Mouse (Mus musculus): ENCODE measurements around the gene Rbm47. TPM values are rescaled to one million over a fixed set of nuclear protein-coding genes. Genes with fewer than 3 reads are reported as not detected.
A peak's percentile ranks its signal among the peaks of the same experiment; 100 is the strongest.
"Not testable (repeated sequence)": the region's sequence is repeated elsewhere in the genome, so short reads cannot be mapped to it uniquely, and the experiment has no call there.

Rbm47 gene
- polyA plus RNA-seq, 1 experiment from 2014 or later, result 1.0 TPM

DNA sequence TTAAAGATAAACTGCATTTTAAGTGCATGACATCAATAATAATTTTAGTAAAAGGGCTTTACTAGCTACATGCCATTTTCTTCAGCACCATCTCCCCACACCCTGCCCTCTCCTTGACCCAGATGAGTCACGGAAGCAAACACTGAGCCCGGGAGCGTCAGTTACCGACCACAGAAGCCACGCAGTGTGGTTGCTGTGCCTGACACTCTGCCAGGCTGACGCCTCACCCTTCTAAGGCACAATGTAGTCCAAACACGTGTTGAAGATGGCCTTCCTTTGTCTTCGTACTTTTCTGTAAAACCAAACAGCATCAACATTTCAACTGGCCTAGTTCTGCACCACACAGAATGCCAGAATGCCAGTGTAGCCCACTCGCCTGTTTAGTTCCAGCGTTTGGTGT, 27.1 kb upstream of the Rbm47 start:
- no peak overlapping the region for H3K9ac ChIP-seq (replicated peaks; ENCODE audit: low read length)
- ATAC-seq (ENCODE audit: low FRiP score, low TSS enrichment) (no peak), DNase-seq (no peak)
- no peak overlapping the region for H3K4me3 ChIP-seq (replicated peaks; ENCODE audit: low read depth, low read length)
- 83% methylated on average over 10 of the region's 10 CpGs for WGBS
- no peaks in the 10 kb centered on the region for H3K4me1 ChIP-seq (ENCODE audit: control insufficient read depth, insufficient read depth, low read length)
- no peaks in the 10 kb centered on the region for H3K27me3 ChIP-seq (ENCODE audit: control insufficient read depth, insufficient read depth, low read length)
- H3K36me3 ChIP-seq (ENCODE audit: control insufficient read depth, insufficient read depth, low read length), result no peaks in the 10 kb centered on the region
- H3K9me3 ChIP-seq (ENCODE audit: control insufficient read depth, low read length), result no peaks in the 10 kb centered on the region
- H3K27ac ChIP-seq (replicated peaks; ENCODE audit: low read depth, low read length), result no peak overlapping the region
- H3K4me2 ChIP-seq (ENCODE audit: low read length), result no peak overlapping the region

DNA sequence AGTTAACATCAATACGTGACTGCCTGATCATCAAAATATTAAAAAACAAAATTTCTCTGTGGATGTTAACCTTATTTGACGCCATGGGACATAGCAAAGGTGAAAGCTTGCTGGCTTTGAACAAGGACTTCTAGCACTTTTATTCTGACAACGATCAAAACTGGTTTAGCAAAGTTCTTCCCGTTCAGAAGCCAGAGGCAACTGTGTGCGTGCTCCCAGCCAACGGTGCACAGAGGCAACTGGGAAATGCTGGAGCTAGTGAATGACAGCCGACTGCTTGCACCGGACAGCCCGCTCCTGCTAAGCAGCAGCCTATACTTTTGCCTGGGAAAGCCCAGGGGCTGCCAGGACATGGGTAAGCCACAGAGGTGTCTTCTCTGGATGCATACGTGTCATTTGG, 22.4 kb upstream of the Rbm47 start:
- no peak for DNase-seq
- H3K4me1 ChIP-seq (ENCODE audit: control insufficient read depth, insufficient read depth, low read length), result no peaks in the 10 kb centered on the region
- 88% methylated on average over 10 of the region's 10 CpGs for WGBS

DNA sequence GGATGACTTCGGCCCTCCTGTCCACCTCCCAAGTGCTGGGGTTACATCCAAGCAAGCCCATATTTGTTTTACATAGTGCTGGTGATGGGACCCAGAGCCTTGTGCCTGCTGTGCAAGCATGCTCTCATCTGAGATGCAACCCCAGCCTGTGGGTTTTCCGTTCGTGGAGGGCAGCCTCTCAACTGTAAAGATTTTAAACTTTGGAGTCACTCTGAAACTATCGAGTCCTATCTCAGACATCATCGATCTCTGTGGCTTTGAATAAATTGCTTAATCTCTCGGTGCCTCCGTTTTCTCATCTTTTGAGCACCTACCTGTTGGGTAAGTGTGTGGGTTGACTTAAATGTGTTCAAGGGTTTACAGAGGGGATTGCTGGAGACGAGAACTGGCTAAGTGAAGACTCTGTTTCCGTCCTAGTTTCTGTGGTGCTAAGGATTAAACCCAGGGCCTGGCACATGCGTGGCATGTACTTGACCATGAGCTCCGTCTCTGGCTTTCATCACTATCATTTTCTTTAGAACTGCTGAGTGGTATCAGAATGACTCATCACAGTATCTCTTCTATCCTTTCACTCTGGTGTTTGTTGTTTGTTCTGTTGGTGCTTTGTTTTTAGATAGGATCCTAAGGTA, 20.4 kb upstream of the Rbm47 start:
- ATAC-seq (ENCODE audit: low FRiP score, low TSS enrichment) (no peak), DNase-seq (no peak)
- Histone ChIP-seq H3K27ac (replicated peaks; ENCODE audit: low read depth, low read length) (no peak overlapping the region), H3K9me3 (ENCODE audit: control insufficient read depth, low read length) (no peaks in the 10 kb centered on the region), H3K4me2 (ENCODE audit: low read length) (no peak overlapping the region), H3K4me1 (ENCODE audit: control insufficient read depth, insufficient read depth, low read length) (no peaks in the 10 kb centered on the region), H3K4me3 (replicated peaks; ENCODE audit: low read depth, low read length) (no peak overlapping the region), H3K36me3 (ENCODE audit: control insufficient read depth, insufficient read depth, low read length) (no peaks in the 10 kb centered on the region), H3K9ac (replicated peaks; ENCODE audit: low read length) (no peak overlapping the region), H3K27me3 (ENCODE audit: control insufficient read depth, insufficient read depth, low read length) (no peaks in the 10 kb centered on the region)
- 93% methylated on average over 11 of the region's 11 CpGs for WGBS

More for the DNA sequence above, 22.4 kb upstream of the Rbm47 start:
- no peak for ATAC-seq (ENCODE audit: low FRiP score, low TSS enrichment)
- Histone ChIP-seq H3K27me3 (ENCODE audit: control insufficient read depth, insufficient read depth, low read length) (no peaks in the 10 kb centered on the region), H3K27ac (replicated peaks; ENCODE audit: low read depth, low read length) (no peak overlapping the region), H3K4me2 (ENCODE audit: low read length) (no peak overlapping the region), H3K4me3 (replicated peaks; ENCODE audit: low read depth, low read length) (no peak overlapping the region), H3K9ac (replicated peaks; ENCODE audit: low read length) (no peak overlapping the region), H3K36me3 (ENCODE audit: control insufficient read depth, insufficient read depth, low read length) (no peaks in the 10 kb centered on the region), H3K9me3 (ENCODE audit: control insufficient read depth, low read length) (no peaks in the 10 kb centered on the region)

DNA sequence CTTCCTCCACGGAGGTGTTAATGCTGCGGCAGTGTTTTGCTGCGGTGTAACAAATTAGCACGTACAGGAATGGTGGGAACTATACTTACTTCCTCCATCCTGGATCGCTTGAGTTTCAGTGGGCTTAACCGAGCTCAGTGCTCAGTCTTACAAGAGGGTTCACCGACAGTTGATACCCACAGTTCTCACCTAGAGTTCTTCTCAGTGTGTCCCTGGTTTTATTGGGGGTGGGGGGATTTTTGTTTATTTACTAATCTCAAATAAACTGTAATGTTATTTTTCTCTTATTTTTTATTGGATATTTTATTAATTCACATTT, 18.2 kb upstream of the Rbm47 start:
- H3K9ac ChIP-seq (replicated peaks; ENCODE audit: low read length), result no peak overlapping the region
- H3K4me1 ChIP-seq (ENCODE audit: control insufficient read depth, insufficient read depth, low read length), result no peaks in the 10 kb centered on the region
- H3K9me3 ChIP-seq (ENCODE audit: control insufficient read depth, low read length), result no peaks in the 10 kb centered on the region
- 88% methylated on average over 7 of the region's 7 CpGs for WGBS
- no peak overlapping the region for H3K4me3 ChIP-seq (replicated peaks; ENCODE audit: low read depth, low read length)
- ATAC-seq (ENCODE audit: low FRiP score, low TSS enrichment) (no peak), DNase-seq (no peak)
- H3K27ac ChIP-seq (replicated peaks; ENCODE audit: low read depth, low read length), result no peak overlapping the region
- H3K4me2 ChIP-seq (ENCODE audit: low read length), result no peak overlapping the region
- H3K27me3 ChIP-seq (ENCODE audit: control insufficient read depth, insufficient read depth, low read length), result no peaks in the 10 kb centered on the region
- no peaks in the 10 kb centered on the region for H3K36me3 ChIP-seq (ENCODE audit: control insufficient read depth, insufficient read depth, low read length)

DNA sequence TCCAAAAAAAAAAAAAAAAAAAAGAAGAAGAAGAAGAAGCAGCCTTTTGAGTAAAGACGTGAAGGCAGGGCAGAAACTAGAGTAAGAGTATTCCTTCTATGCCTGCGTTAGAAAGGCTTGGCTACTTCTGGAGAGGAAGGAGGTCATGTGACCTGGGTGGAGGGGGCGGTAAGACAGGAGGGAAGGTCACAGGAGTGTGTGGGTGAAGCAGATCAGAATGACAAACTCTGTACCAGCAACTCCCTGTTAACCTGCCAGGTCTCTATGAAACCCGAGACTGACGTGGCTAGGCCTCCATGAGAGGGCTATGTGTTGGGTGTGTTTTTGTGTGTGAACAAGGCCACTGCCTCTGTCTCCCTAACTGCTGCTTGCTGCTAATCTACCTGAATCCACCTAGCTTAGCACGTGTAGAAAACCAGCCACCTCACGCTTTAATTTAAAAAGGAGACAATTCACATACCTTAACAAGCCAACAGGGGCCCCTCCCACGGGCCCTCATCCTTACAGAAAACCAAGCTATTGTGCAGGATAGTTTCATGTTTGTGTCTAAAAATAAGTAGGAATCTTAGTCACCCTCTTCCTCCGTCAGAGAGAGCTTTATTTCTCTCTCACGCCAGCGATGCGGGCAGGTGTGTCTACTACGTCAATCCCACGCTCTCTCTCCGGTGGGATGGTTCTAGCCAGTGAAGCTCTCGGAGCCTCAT, 17.7 kb upstream of the Rbm47 start:
- Histone ChIP-seq H3K36me3 (ENCODE audit: control insufficient read depth, insufficient read depth, low read length) (no peaks in the 10 kb centered on the region), H3K9ac (replicated peaks; ENCODE audit: low read length) (no peak overlapping the region), H3K27me3 (ENCODE audit: control insufficient read depth, insufficient read depth, low read length) (no peaks in the 10 kb centered on the region), H3K4me3 (replicated peaks; ENCODE audit: low read depth, low read length) (no peak overlapping the region), H3K4me2 (ENCODE audit: low read length) (no peak overlapping the region), H3K27ac (replicated peaks; ENCODE audit: low read depth, low read length) (no peak overlapping the region), H3K4me1 (ENCODE audit: control insufficient read depth, insufficient read depth, low read length) (no peaks in the 10 kb centered on the region), H3K9me3 (ENCODE audit: control insufficient read depth, low read length) (no peaks in the 10 kb centered on the region)
- DNase-seq (no peak), ATAC-seq (ENCODE audit: low FRiP score, low TSS enrichment) (no peak)
- WGBS, result 86% methylated on average over 16 of the region's 16 CpGs

DNA sequence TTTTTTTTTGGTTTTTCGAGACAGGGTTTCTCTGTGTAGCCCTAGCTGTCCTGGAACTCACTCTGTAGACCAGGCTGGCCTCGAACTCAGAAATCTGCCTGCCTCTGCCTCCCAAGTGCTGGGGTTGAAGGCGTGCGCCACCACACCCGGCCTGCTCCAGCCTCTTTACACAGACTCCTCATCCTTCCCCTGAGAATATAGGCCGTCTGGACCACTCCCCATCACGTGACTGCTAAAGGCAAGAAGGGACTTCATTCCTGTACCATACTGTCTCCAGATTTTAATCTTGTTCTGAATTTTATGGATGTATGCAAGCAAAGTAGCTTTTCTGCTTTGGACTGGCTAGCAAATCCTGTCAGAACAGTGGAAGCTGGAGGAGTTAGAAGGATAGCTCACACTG, 15.7 kb upstream of the Rbm47 start:
- not testable (repeated sequence) for H3K27ac ChIP-seq (replicated peaks; ENCODE audit: low read depth, low read length)

DNA sequence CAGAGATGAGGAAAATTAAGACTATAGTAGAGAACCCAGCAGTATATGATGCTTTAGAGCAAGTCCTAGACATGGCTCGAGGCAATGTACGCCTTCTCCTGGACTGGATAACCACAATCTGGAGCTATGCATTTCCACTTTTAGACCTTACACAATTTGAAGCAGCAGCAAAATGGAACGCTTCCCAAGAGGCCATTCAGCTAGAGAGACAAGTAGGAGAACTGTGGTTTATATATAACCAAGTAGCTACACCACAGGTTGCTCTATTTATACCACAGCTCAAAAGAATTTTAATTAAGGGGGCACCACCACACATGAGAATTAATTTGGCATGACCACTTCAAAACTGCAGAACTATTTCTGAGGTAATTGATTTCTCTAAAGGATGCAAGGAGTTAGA, 9.2 kb upstream of the Rbm47 start:
- Histone ChIP-seq H3K27me3 (ENCODE audit: control insufficient read depth, insufficient read depth, low read length) (no peaks in the 10 kb centered on the region), H3K36me3 (ENCODE audit: control insufficient read depth, insufficient read depth, low read length) (no peaks in the 10 kb centered on the region), H3K4me2 (ENCODE audit: low read length) (no peak overlapping the region), H3K9ac (replicated peaks; ENCODE audit: low read length) (no peak overlapping the region), H3K4me3 (replicated peaks; ENCODE audit: low read depth, low read length) (no peak overlapping the region), H3K9me3 (ENCODE audit: control insufficient read depth, low read length) (no peaks in the 10 kb centered on the region), H3K27ac (replicated peaks; ENCODE audit: low read depth, low read length) (no peak overlapping the region), H3K4me1 (ENCODE audit: control insufficient read depth, insufficient read depth, low read length) (no peaks in the 10 kb centered on the region)
- ATAC-seq (ENCODE audit: low FRiP score, low TSS enrichment) (no peak), DNase-seq (no peak)
- WGBS, result 85% methylated on average over 3 of the region's 3 CpGs

More for the DNA sequence above, 15.7 kb upstream of the Rbm47 start:
- H3K4me3 ChIP-seq (replicated peaks; ENCODE audit: low read depth, low read length); H3K9ac ChIP-seq (replicated peaks; ENCODE audit: low read length); H3K9me3 ChIP-seq (ENCODE audit: control insufficient read depth, low read length); DNase-seq; H3K36me3 ChIP-seq (ENCODE audit: control insufficient read depth, insufficient read depth, low read length); H3K4me1 ChIP-seq (ENCODE audit: control insufficient read depth, insufficient read depth, low read length); H3K4me2 ChIP-seq (ENCODE audit: low read length); ATAC-seq (ENCODE audit: low FRiP score, low TSS enrichment); H3K27me3 ChIP-seq (ENCODE audit: control insufficient read depth, insufficient read depth, low read length): not testable (repeated sequence)
- WGBS, result 94% methylated on average over 6 of the region's 7 CpGs

DNA sequence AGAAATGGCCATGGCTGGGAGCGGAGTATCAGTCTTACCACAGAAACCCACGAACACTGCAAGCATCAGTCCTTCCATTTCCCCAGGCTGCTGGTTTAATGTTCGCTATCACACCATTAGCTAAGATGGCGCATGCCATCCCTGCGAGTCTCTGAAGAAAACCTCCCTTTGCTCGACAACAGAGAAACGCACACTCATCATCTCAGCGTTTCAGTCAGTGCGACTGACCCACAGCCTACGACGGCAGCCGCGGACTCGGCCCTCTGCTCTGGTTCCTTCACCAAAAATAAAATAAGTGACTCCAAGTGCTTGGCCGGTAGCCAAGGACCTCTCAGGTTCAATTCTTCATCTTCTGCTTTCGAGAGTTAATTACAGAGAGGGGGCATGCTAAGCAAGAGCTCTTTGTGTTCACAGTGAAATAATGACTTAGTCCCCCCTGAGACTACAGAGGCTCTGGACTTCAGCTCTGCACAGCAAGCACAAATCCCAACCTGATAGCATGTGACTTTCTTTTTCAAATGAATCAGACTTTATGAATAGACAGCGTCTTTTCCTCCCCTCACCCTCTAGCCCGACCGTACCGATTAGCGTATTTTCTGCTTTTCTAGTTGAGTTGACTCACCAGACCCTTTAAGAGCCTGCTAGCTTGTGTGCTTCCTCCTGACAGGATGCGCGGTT, 1.4 kb upstream of the Rbm47 start:
- Histone ChIP-seq H3K4me1 (ENCODE audit: control insufficient read depth, insufficient read depth, low read length) (peaks cover 3% of the 10 kb centered on the region; the same call in 1 of the 2 replicates), H3K27ac (replicated peaks; ENCODE audit: low read depth, low read length) (peak overlapping the region; percentile 68), H3K36me3 (ENCODE audit: control insufficient read depth, insufficient read depth, low read length) (no peaks in the 10 kb centered on the region), H3K4me3 (replicated peaks; ENCODE audit: low read depth, low read length) (no peak overlapping the region), H3K4me2 (ENCODE audit: low read length) (peak overlapping the region; percentile 22; the same call in 1 of the 2 replicates), H3K9me3 (ENCODE audit: control insufficient read depth, low read length) (no peaks in the 10 kb centered on the region), H3K9ac (replicated peaks; ENCODE audit: low read length) (no peak overlapping the region), H3K27me3 (ENCODE audit: control insufficient read depth, insufficient read depth, low read length) (no peaks in the 10 kb centered on the region)
- DNase-seq (peak; percentile 70), ATAC-seq (ENCODE audit: low FRiP score, low TSS enrichment) (no peak)
- 58% methylated on average over 23 of the region's 23 CpGs for WGBS

DNA sequence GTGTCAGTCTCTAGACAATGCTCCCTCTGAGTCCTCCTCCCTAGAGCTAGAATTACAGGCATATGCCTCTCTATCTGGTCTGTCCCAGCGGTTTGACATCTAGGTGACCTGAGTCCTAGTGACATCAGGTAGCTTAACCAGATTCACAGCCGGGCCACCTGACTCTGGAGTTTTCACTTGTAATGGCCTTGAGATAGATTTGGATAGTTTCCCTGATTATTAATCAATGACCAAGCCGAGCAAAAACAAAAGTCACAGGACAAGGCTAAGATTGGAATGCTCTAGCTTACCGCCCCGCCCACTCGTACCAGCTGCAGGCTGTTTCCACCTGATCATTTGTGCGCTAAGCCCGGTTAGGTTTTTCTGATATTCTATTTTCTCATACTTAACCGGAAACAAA, 2.3 kb downstream of the Rbm47 start:
- Histone ChIP-seq H3K27me3 (ENCODE audit: control insufficient read depth, insufficient read depth, low read length) (no peaks in the 10 kb centered on the region), H3K9ac (replicated peaks; ENCODE audit: low read length) (no peak overlapping the region), H3K4me2 (ENCODE audit: low read length) (no peak overlapping the region), H3K27ac (replicated peaks; ENCODE audit: low read depth, low read length) (no peak overlapping the region), H3K36me3 (ENCODE audit: control insufficient read depth, insufficient read depth, low read length) (no peaks in the 10 kb centered on the region), H3K4me1 (ENCODE audit: control insufficient read depth, insufficient read depth, low read length) (peaks cover 3% of the 10 kb centered on the region; the same call in 1 of the 2 replicates), H3K9me3 (ENCODE audit: control insufficient read depth, low read length) (no peaks in the 10 kb centered on the region), H3K4me3 (replicated peaks; ENCODE audit: low read depth, low read length) (no peak overlapping the region)
- ATAC-seq (ENCODE audit: low FRiP score, low TSS enrichment), result no peak
- 90% methylated on average over 9 of the region's 9 CpGs for WGBS
- no peak for DNase-seq

Measured in midbrain, embryonic 14.5 days (tissue).